Mouse (Mus musculus) left cerebral cortex, postnatal 14 days (tissue): ENCODE measurements at regions not wholly inside any gene's neighbourhood (a gene's known extent, or its start where the extent isn't known, plus 50 kb on each side); places are given as distances from the start of the nearest gene placed in this dataset.

Experiments
- DNase-seq, 2 experiments: peaks; one replicate each; pipeline ENCODE4 v3.0.0; 2021 to 2022; ENCODE audit warnings: low spot score in 2 of 2, mixed read lengths in 1 of 2
- intact Hi-C: fragments of 180-260 bp; cut with DNase I; formaldehyde crosslinking; loops from one replicate; pipeline ENCODE4 v1.15.1; 2025
- microRNA-seq, 2 experiments: library from miRNA; unstranded; fragments of <30 nt; microRNA quantifications; one replicate each; pipeline ENCODE4 v1.2.0; 2022

GRCm38 (mm10) chrX:105346420-105346819 is 153.2 kb upstream of the Cypt2 start:
- intact Hi-C loops = no loop called here

GRCm38 (mm10) chrX:105366284-105366683 is 133.3 kb upstream of the Cypt2 start:
- intact Hi-C loops = no loop called here

More at GRCm38 (mm10) chrX:105346420-105346819, 153.2 kb upstream of the Cypt2 start:
- DNase-seq = no peak

GRCm38 (mm10) chrX:105367979-105368378 is 131.6 kb upstream of the Cypt2 start:
- intact Hi-C loops = no loop called here
- DNase-seq = no peak

More at GRCm38 (mm10) chrX:105366284-105366683, 133.3 kb upstream of the Cypt2 start:
- no peak for DNase-seq

- peak in 1 of 2 experiments; percentile 15 for DNase-seq
- intact Hi-C loops = no loop called here
Observed at GRCm38 (mm10) chrX:105390506-105390905, 109.1 kb upstream of the Cypt2 start.

GRCm38 (mm10) chrX:105391029-105391428 is 108.5 kb upstream of the Cypt2 start:
- DNase-seq = no peak
- intact Hi-C loops = no loop called here

- DNase-seq = peak; percentile 80 to 93
- intact Hi-C loops = no loop called here
Observed at GRCm38 (mm10) chrX:105391680-105392462, 107.7 kb upstream of the Cypt2 start.

GRCm38 (mm10) chrX:105393259-105393658 is 106.3 kb upstream of the Cypt2 start:
- intact Hi-C loops = no loop called here
- DNase-seq = no peak

- no peak for DNase-seq
- intact Hi-C loops = no loop called here
Observed at GRCm38 (mm10) chrX:105413351-105413750, 86.2 kb upstream of the Cypt2 start.

- intact Hi-C loops = no loop called here
- peak; percentile 2 to 7 for DNase-seq
Observed at GRCm38 (mm10) chrX:105420976-105421375, 78.6 kb upstream of the Cypt2 start.

Small RNAs in the stretch of these regions (microRNA-seq; reads per million reads assigned to microRNA genes)
- gene Mir325 = 142 to 168 reads per million in 2 experiments
